Mouse (Mus musculus) thymus, adult 2 months (tissue): ENCODE data around the gene Arntl2.

Experiments
- CTCF ChIP-seq: fragments of 200-500 bp; IDR thresholded peaks from 2 replicates; pipeline ENCODE4 v1.5.1; 2012; ENCODE audit warnings: mild to moderate bottlenecking, control low read depth, low read length, moderate library complexity, borderline replicate concordance; ENCODE audit not compliant: control insufficient read depth, poor library complexity, insufficient read depth; ENCODE audit errors: extremely low read depth
- POLR2A ChIP-seq: fragments of 200-500 bp; IDR thresholded peaks from 2 replicates; pipeline ENCODE4 v1.6.1; 2012; ENCODE audit warnings: mild to moderate bottlenecking, low read length, control low read depth, moderate library complexity; ENCODE audit not compliant: control insufficient read depth, poor library complexity, insufficient read depth; ENCODE audit errors: extremely low read depth

DNA sequence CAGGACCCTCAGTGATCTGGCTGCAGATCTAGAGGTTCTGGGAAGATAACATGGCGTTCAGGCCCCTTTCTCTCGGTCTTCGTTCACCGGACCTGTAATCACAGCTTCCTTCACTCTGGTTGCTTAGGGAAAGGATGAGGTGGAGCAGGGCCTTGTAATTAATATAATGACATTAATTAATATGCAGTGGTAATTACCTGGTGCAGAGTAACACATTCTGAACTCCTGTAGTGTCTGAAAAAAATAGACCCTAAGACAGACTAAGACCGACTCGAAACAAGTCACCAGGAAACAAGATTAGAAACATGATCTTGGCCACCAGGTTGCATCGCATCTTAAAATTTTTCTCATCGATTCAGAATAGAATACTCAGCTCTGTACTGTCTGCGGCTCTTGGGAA lies 84.0 kb downstream of the Arntl2 start:
- TF ChIP-seq CTCF (no peak), POLR2A (no peak)
